Mouse (Mus musculus) bone marrow, adult 2 months (tissue): ENCODE measurements at regions not wholly inside any gene's neighbourhood (a gene's known extent, or its start where the extent isn't known, plus 50 kb on each side); places are given as distances from the start of the nearest gene placed in this dataset.

Experiments used
- CTCF ChIP-seq: fragments of 200-500 bp; IDR thresholded peaks from 2 replicates; pipeline ENCODE4 v1.5.1; 2011; ENCODE audit warnings: low read length, control low read depth; ENCODE audit not compliant: control insufficient read depth, insufficient read depth
- POLR2A ChIP-seq: fragments of 200-500 bp; IDR thresholded peaks from 2 replicates; pipeline ENCODE4 v1.6.1; 2011; ENCODE audit warnings: low read depth, mild to moderate bottlenecking, control low read depth, low read length, borderline replicate concordance; ENCODE audit not compliant: control insufficient read depth

GRCm38 (mm10) chr4:93873271-93873670 lies 538.0 kb upstream of the Tusc1 start:
- TF ChIP-seq POLR2A: no peak
- TF ChIP-seq CTCF: no peak
